Mouse (Mus musculus): ENCODE data around the gene Psmb8. TPM values are rescaled to one million over a fixed set of nuclear protein-coding genes. Genes with fewer than 3 reads are reported as not detected.
A peak's percentile ranks its signal among the peaks of the same experiment; 100 is the strongest.

Gene Psmb8
- polyA plus RNA-seq (2012; rRNA removed) = 8.7 and 10.1 TPM in 2 replicates

DNA sequence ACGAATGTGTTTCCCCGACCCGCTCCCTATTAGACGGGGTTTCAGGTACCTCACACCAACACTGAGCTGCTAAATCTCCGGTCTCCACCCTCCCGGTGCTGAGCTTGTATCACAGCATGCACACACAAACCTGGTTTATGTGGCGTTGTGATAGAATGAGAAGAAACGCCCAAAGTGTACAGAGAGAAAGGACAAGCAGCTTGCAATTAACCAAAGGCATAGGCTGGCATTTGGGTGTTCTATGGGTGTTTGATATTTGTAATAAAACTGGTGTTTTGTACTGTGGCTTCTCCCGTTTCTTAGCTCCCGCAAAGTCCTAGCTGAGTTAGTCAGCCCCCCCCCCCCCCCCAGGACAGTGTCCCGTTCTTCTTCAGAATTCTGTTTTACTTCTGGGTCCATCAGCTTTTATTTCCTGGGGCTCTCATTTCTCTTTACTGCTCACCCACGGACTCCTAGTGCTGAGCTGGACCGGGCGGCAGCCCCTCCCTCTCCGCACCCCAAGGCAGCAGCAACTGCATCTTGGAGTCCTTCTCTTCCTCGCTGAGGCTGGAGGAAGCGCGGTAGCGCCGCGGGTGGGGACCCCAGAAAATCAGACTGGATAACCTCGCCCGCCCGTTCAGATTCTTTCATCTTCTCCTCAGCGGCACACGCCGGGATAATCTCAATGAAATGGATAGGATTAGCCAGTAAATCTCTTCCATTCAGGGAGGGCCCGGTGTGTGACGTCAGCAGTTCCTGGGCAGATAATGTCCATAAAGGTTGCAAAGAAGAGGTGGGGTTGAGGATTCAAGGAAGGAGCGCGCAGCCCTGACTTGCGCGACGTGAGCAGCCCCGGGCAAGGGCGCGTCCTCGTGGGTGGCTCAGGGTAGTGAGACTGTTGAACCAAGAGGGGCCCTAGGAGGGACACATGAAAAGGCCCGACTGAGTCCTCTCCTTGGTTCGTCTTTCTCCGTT lies at the start of gene Psmb8:
Gene Psmb8 (plus strand): TSS at position 781 of the 954 bp plus-strand sequence.
- Histone ChIP-seq H3K27ac (ENCODE audit: insufficient read depth, low read length) (no peak within 1 kb of the TSS), H3K4me1 (ENCODE audit: control insufficient read depth, insufficient read depth, low read length) (no peaks in the 10 kb centered on the region; the same call in 1 of the 2 replicates), H3K4me3 (ENCODE audit: insufficient read depth, low read length) (peak within 1 kb of the TSS; percentile 40)
- no peak for TF ChIP-seq CTCF (IDR thresholded peaks at IDR 0.05; ENCODE audit: extremely low read depth, insufficient read depth, low read length)
- TF ChIP-seq POLR2A (IDR thresholded peaks at IDR 0.05; ENCODE audit: extremely low read depth, insufficient read depth, low read length) = no peak

DNA sequence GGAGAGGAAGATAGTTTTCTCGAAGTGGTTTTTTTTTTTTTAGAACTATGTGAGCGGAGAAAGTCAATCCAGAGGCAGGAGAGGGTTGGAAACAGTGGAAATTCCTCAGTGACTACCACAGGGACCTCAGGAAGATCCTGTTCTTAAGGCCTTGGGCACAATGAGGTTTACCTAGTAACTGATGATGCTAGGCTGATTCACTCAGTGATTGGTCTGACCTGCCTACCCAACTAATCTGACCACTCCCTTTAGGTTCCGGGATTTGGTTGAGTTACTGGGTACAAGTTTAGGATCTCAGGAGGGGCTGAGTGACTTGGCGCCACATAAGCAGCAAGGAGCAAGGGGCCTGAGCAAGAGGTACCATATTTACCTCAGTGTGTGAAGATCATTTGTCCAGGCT lies 44.6 kb upstream of the Psmb8 start, which contains the start of gene H2-DMb1:
Gene H2-DMb1 (plus strand): TSS at position 150 of the 400 bp plus-strand sequence.
- Histone ChIP-seq H3K4me3 (ENCODE audit: insufficient read depth, low read length) (no peak within 1 kb of the TSS), H3K4me1 (ENCODE audit: control insufficient read depth, insufficient read depth, low read length) (no peaks in the 10 kb centered on the region), H3K27ac (ENCODE audit: insufficient read depth, low read length) (no peak within 1 kb of the TSS)
- TF ChIP-seq CTCF (IDR thresholded peaks at IDR 0.05; ENCODE audit: extremely low read depth, insufficient read depth, low read length) (no peak), POLR2A (IDR thresholded peaks at IDR 0.05; ENCODE audit: extremely low read depth, insufficient read depth, low read length) (no peak)

DNA sequence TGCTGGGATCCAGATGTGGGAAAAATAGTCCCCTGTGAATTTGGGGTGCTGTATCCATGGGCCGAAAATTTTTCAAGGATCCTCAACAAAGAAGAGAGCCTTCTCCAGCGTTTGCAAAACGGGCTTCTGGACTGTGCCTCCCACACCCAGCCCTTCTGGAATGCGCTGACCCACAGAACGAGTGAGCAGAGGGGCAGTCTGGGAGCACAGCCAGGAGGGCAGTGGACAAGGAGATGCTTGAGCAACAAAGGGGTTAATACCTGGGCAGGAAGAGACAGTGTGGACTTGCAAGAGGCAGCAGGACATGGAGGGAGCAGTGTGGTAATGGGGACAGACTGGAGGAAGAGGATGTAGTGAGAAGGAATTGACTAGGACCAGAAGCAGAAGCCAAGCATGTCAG lies 42.0 kb upstream of the Psmb8 start:
- no peak for TF ChIP-seq POLR2A (IDR thresholded peaks at IDR 0.05; ENCODE audit: extremely low read depth, insufficient read depth, low read length)
- TF ChIP-seq CTCF (IDR thresholded peaks at IDR 0.05; ENCODE audit: extremely low read depth, insufficient read depth, low read length) = no peak
- Histone ChIP-seq H3K27ac (ENCODE audit: insufficient read depth, low read length) (no peak overlapping the region), H3K4me3 (ENCODE audit: insufficient read depth, low read length) (no peak overlapping the region), H3K4me1 (ENCODE audit: control insufficient read depth, insufficient read depth, low read length) (no peaks in the 10 kb centered on the region)

DNA sequence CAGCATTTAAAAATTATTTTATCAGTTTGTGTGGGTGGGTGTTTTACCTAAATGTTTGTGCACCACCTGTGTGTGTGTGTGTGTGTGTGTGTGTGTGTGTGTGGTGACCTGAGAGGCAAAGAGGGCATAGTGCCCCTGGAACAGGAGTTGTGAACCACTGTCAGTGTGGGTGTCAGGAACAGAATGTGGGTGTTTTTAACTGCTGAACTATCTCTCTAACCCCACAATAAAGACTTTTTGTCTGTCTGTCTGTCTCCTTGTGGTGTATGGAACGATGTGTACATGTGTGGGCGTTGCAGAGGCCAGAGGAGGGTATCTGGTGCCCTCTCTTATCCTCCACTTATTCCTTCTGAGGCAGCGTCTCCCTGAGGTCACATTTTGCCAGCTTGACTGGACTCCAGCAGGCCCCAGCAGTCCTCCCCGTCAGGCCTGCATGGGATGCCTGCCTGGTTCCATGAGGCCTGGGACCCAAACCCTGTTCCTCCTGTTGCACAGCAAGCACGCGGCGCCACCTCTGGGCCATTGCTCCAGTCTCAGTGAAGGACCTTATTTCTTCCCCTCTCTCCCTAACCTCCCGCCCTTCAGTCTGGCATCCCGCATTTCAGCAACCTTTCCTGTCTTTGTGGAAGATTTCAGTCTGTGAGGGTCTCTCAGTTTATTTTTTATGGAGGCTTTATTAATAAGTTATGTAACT lies 33.2 kb upstream of the Psmb8 start:
- TF ChIP-seq POLR2A (IDR thresholded peaks at IDR 0.05; ENCODE audit: extremely low read depth, insufficient read depth, low read length) = no peak
- TF ChIP-seq CTCF (IDR thresholded peaks at IDR 0.05; ENCODE audit: extremely low read depth, insufficient read depth, low read length) = 0 out of 2 replicates have a peak, but pooled peaks have one; percentile 29

DNA sequence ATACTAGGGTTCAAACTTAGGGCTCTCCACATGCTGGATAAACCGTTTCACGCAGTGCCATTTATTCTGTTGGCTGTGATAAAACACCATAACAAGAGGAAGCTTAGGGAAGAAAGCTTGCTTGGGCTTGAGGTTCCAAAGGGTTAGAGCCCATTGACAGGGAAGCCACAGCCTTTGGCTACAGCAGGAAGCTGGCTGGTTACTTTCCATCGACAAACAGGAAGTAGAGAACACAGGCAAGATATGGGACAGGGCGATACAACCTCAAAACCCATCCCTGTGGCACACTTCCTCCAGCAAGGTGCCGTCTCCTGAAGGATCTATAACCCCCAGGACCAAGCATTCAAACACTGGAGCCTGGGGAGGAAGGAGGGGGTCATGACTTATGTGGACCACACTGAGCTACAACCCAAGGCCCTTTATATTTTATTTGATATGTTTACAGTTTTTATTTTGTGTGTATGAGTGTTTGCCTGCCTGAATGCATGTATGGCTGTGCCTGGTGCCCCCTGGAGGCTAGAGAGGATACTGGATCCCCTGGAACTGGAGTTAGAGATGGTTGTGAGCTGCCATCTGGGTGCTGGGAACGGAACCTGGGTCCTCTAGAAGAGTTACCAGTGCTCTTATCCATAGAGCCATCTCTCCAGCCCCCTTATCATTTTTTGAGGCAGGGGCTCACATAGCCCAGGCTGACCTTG lies 32.3 kb upstream of the Psmb8 start:
- Histone ChIP-seq H3K4me1 (ENCODE audit: control insufficient read depth, insufficient read depth, low read length) (no peaks in the 10 kb centered on the region), H3K27ac (ENCODE audit: insufficient read depth, low read length) (no peak overlapping the region), H3K4me3 (ENCODE audit: insufficient read depth, low read length) (no peak overlapping the region)
- no peak for TF ChIP-seq CTCF (IDR thresholded peaks at IDR 0.05; ENCODE audit: extremely low read depth, insufficient read depth, low read length)

More for the DNA sequence above, 33.2 kb upstream of the Psmb8 start:
- Histone ChIP-seq H3K27ac (ENCODE audit: insufficient read depth, low read length) (no peak overlapping the region), H3K4me1 (ENCODE audit: control insufficient read depth, insufficient read depth, low read length) (no peaks in the 10 kb centered on the region), H3K4me3 (ENCODE audit: insufficient read depth, low read length) (no peak overlapping the region)

DNA sequence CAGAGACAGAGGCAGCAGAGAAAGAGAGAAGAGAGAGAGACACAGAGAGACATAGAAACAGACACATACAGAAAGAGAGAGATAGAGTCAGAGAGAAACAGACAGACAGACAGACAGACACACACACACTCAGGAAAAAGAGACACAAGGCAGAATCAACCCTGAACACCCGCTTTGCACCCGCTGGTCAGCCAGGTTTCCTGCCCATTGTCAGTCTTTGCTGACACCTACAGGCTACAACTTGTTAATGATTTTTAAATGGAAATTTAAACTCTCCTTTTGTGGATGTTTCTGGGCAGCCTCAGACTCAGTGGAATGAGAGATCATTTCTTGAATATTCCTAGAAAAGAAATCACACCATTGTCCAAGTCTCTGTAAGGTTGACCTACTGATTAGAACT lies 28.2 kb upstream of the Psmb8 start:
- no peak overlapping the region for H3K4me3 ChIP-seq (ENCODE audit: insufficient read depth, low read length)
- H3K4me1 ChIP-seq (ENCODE audit: control insufficient read depth, insufficient read depth, low read length) = no peaks in the 10 kb centered on the region
- TF ChIP-seq CTCF (IDR thresholded peaks at IDR 0.05; ENCODE audit: extremely low read depth, insufficient read depth, low read length) (peak; percentile 83), POLR2A (IDR thresholded peaks at IDR 0.05; ENCODE audit: extremely low read depth, insufficient read depth, low read length) (no peak)
- H3K27ac ChIP-seq (ENCODE audit: insufficient read depth, low read length) = no peak overlapping the region

DNA sequence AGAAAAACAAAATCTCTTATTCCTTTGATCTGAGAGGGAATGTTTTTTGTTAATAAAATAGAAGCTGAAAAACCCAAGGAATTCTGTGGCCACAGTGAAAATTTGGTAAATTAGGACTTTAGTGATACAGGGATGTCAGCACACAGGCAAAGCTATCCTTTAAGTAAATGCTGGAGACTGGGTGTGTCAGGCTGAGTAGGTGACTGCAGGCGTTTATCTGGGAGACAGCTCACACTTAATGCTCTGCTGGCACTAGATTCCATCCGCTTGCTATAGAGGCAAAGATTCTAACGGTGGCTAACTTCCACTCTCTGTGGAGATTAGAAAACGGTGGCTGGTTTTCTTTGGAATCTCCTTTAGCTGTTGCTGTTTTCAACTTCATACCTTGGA lies 27.0 kb upstream of the Psmb8 start:
- H3K27ac ChIP-seq (ENCODE audit: insufficient read depth, low read length) = no peak overlapping the region
- TF ChIP-seq POLR2A (IDR thresholded peaks at IDR 0.05; ENCODE audit: extremely low read depth, insufficient read depth, low read length) (no peak), CTCF (IDR thresholded peaks at IDR 0.05; ENCODE audit: extremely low read depth, insufficient read depth, low read length) (no peak)
- no peak overlapping the region for H3K4me3 ChIP-seq (ENCODE audit: insufficient read depth, low read length)
- H3K4me1 ChIP-seq (ENCODE audit: control insufficient read depth, insufficient read depth, low read length) = no peaks in the 10 kb centered on the region

DNA sequence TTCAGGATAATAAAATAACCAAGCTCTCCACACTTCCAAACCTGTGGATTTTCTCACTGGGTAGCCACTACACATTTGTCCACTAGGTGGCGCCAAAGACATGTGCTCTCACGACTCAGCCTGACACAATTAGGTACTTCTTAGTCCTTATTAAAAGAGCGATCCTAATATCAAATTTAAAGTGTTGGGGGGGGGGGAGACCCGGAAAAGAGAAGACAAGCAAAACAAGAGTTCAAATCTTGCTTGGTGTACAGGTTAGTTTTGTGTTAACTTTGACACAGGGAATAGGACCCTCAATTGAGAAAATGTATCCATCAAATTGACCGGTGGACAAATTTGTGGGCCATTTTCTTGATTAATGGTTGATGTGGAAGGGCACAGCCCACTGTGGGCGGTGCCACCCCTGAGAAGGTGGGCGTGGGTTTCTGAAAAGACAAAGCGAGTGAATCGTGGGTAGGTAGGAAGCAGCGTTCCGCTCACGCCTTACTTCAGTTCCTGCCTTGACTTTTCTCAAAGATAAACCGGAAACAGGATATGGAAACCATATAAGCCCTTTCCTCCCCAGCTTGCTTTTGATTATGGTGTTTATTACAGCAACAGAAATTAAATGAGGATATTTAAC lies 26.5 kb upstream of the Psmb8 start:
- Histone ChIP-seq H3K4me3 (ENCODE audit: insufficient read depth, low read length) (no peak overlapping the region), H3K27ac (ENCODE audit: insufficient read depth, low read length) (no peak overlapping the region), H3K4me1 (ENCODE audit: control insufficient read depth, insufficient read depth, low read length) (no peaks in the 10 kb centered on the region)
- TF ChIP-seq POLR2A (IDR thresholded peaks at IDR 0.05; ENCODE audit: extremely low read depth, insufficient read depth, low read length) (no peak), CTCF (IDR thresholded peaks at IDR 0.05; ENCODE audit: extremely low read depth, insufficient read depth, low read length) (peak; percentile 95)

DNA sequence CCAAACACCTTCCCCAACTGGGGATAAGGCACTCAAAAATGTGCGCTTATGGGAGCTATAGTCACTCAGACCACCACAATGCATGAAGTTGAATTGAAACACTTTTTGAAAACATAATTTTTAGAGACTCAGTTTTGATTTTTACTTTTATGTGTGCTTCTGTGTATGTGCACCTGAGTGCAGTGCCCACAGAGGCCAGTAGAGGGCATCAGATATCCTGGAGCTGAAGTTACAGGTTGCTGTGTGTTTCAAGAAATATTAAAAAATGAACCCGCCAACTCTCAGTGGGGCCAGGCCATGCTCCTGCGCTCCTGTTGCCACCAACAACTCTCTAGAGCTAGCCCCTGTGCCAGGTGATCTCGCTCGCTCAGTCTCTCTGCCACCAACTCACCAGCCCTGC lies 25.0 kb upstream of the Psmb8 start:
- H3K27ac ChIP-seq (ENCODE audit: insufficient read depth, low read length) = no peak overlapping the region
- TF ChIP-seq POLR2A (IDR thresholded peaks at IDR 0.05; ENCODE audit: extremely low read depth, insufficient read depth, low read length) (no peak), CTCF (IDR thresholded peaks at IDR 0.05; ENCODE audit: extremely low read depth, insufficient read depth, low read length) (0 out of 2 replicates have a peak, but pooled peaks have one; percentile 2)
- no peak overlapping the region for H3K4me3 ChIP-seq (ENCODE audit: insufficient read depth, low read length)
- H3K4me1 ChIP-seq (ENCODE audit: control insufficient read depth, insufficient read depth, low read length) = no peaks in the 10 kb centered on the region
